Mouse (Mus musculus) heart, postnatal 0 days (tissue): ENCODE results near the gene Gm45233.

Source experiments
- CTCF ChIP-seq: IDR thresholded peaks from 2 replicates; pipeline ENCODE4 v1.5.1; 2016; ENCODE audit warnings: antibody characterized with exemption, control low read depth, low read depth
- EP300 ChIP-seq: IDR thresholded peaks from 2 replicates; pipeline ENCODE4 v1.6.1; 2016; ENCODE audit warnings: antibody characterized with exemption, low read depth

DNA sequence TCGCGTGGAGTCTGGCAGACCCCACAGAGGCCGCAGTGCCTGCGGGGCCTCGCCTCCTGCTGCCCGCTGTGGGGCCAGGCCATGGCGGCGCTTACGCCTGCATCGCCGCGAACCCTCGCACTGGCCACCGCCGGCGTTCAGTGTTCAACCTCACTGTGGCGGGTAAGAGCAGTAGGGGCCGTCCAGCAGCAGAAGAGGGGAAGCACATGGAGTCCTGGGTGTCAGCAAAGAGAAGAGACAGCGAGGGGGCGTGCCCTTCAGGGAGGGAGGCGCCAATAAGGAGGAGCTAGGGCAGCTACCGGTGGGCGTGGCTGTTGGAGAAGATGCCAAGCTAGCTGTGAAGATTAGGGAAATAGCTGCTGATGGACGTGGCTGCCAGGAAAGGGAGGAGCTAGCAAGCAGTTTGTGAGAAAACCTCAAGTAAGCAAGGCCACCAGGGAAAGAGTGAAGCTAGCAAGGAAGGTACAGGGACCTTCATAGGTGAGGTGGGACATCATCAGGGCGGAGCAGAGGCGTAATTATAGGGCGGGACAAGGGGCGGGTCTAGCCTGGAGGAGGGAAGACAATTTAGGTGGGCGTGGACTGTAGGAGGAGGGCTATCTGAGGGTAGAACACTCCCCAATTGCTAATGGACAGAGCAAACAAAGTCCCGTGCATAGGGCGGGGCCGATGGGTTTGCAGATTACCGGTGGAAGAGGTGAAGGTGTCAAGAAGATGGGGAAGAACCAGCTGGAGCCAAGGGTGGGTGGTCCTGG, 21.6 kb downstream of the Gm45233 start:
- no peak; the same call in 1 of the 2 replicates for TF ChIP-seq CTCF
- no peak for TF ChIP-seq EP300
